In the genomic region with DNA sequence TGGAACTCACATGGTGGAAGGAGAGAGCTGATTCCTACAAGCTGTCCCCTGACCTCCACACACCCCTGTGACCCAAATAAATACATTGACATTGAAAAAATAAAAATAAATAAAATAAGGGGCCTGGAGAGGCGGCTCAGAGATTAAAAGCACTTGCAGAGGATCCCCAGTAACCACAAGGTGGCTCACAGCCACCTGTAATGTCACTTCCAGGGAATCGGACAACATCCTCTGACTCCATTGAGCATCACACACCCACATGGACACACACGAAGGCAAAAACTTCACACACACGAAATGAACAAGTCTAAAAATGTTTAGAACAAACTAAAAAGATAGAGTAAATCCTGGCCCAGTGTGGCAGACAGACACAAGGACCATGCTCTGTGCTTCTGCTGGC, we compare ENCODE assay signal across 23 mouse cellular contexts. TPM values are rescaled to one million over a fixed set of nuclear protein-coding genes. Genes with fewer than 3 reads are reported as not detected.
A peak's percentile ranks its signal among the peaks of the same experiment; 100 is the strongest.
DNase-seq lines count a peak whose midpoint lies in the region; ATAC-seq and TF ChIP-seq lines count a peak whose summit lies in the region.
"Had no signal": no experiment of that assay in that cellular context is flagged by ENCODE, and none has a peak within 500 bp of the region (broad histone marks: within the 10 kb centered on the region; RNA-seq: fewer than 3 reads in every experiment).

No protein-coding gene starts in this region.

- no peaks in the 10 kb centered on the region for H3K36me3 ChIP-seq in forebrain, postnatal 0 days (ENCODE audit: insufficient read depth)
- no peaks in the 10 kb centered on the region for H3K36me3 ChIP-seq in forebrain, embryonic 10.5 days (replicated peaks)
- H3K36me3 ChIP-seq in kidney, adult 2 months (ENCODE audit: control insufficient read depth, insufficient read depth, low read length): no peaks in the 10 kb centered on the region
- no peaks in the 10 kb centered on the region for H3K36me3 ChIP-seq in kidney, embryonic 16.5 days (ENCODE audit: insufficient read depth, low read length)
- H3K36me3 ChIP-seq in liver, postnatal 0 days (replicated peaks; ENCODE audit: insufficient read depth, low read length): no peaks in the 10 kb centered on the region
- no peaks in the 10 kb centered on the region for H3K36me3 ChIP-seq in small intestine, adult 2 months (ENCODE audit: control insufficient read depth, insufficient read depth, low read length)
- H3K36me3 ChIP-seq: embryonic facial prominence, embryonic 13.5 days; heart, embryonic 13.5 days; hindbrain, embryonic 12.5 days had no signal

- TF ChIP-seq EP300 in liver, postnatal 0 days (IDR thresholded peaks at IDR 0.05; ENCODE audit: low read depth): no peak

- no peaks in the 10 kb centered on the region for H3K27me3 ChIP-seq in forebrain, postnatal 0 days (ENCODE audit: insufficient read depth, low read length)
- H3K27me3 ChIP-seq in forebrain, embryonic 10.5 days (ENCODE audit: poor library complexity, severe bottlenecking): peaks cover 12% of the 10 kb centered on the region; the same call in 1 of the 2 replicates
- no peaks in the 10 kb centered on the region for H3K27me3 ChIP-seq in kidney, adult 2 months (replicated peaks; ENCODE audit: control insufficient read depth, insufficient read depth, low read length)
- no peaks in the 10 kb centered on the region for H3K27me3 ChIP-seq in kidney, embryonic 16.5 days (ENCODE audit: insufficient read depth, low read length)
- H3K27me3 ChIP-seq in liver, postnatal 0 days (ENCODE audit: insufficient read depth, low read length): no peaks in the 10 kb centered on the region
- no peaks in the 10 kb centered on the region for H3K27me3 ChIP-seq in small intestine, adult 2 months (ENCODE audit: control insufficient read depth, insufficient read depth, low read length)
- H3K27me3 ChIP-seq: embryonic facial prominence, embryonic 13.5 days; Patski had no signal

- H3K4me1 ChIP-seq in forebrain, postnatal 0 days (ENCODE audit: insufficient read depth): peaks cover 12% of the 10 kb centered on the region
- H3K4me1 ChIP-seq in forebrain, embryonic 10.5 days: peaks cover 27% of the 10 kb centered on the region
- H3K4me1 ChIP-seq in kidney, adult 2 months (ENCODE audit: control insufficient read depth, insufficient read depth, low read length): no peaks in the 10 kb centered on the region
- peaks cover 8% of the 10 kb centered on the region for H3K4me1 ChIP-seq in kidney, embryonic 16.5 days (ENCODE audit: insufficient read depth, low read length)
- peaks cover 33% of the 10 kb centered on the region for H3K4me1 ChIP-seq in liver, postnatal 0 days (ENCODE audit: insufficient read depth)
- peaks cover 42% of the 10 kb centered on the region for H3K4me1 ChIP-seq in small intestine, adult 2 months (ENCODE audit: control insufficient read depth, insufficient read depth, insufficient read length, low read length)
- H3K4me1 ChIP-seq: embryonic facial prominence, embryonic 13.5 days had no signal

- TF ChIP-seq CTCF in forebrain, postnatal 0 days (IDR thresholded peaks at IDR 0.05; ENCODE audit: low read depth): peak; percentile 34
- TF ChIP-seq CTCF in kidney, adult 2 months (conservative IDR thresholded peaks at IDR 0.05; ENCODE audit: insufficient read depth, insufficient read length, low read depth, low read length): 0 out of 2 replicates have a peak, but pooled peaks have one; percentile 6
- peak; percentile 37 for TF ChIP-seq CTCF in liver, postnatal 0 days (IDR thresholded peaks at IDR 0.05; ENCODE audit: low read depth)
- TF ChIP-seq CTCF in small intestine, adult 2 months (IDR thresholded peaks at IDR 0.05; ENCODE audit: extremely low read depth, insufficient read length, insufficient replicate concordance, low read depth, low read length): peak; percentile 54; the same call in 1 of the 2 replicates

- no peak overlapping the region for H3K4me2 ChIP-seq in forebrain, postnatal 0 days (ENCODE audit: low read depth)
- no peak overlapping the region for H3K4me2 ChIP-seq in kidney, embryonic 16.5 days (replicated peaks; ENCODE audit: low read depth, low read length)
- H3K4me2 ChIP-seq in liver, postnatal 0 days (ENCODE audit: low read depth, low read length): no peak overlapping the region
- H3K4me2 ChIP-seq: embryonic facial prominence, embryonic 13.5 days; heart, embryonic 13.5 days; hindbrain, embryonic 12.5 days had no signal

- TF ChIP-seq POLR2A in kidney, adult 2 months (IDR thresholded peaks at IDR 0.05; ENCODE audit: low read depth, low read length): no peak
- no peak for TF ChIP-seq POLR2A in small intestine, adult 2 months (IDR thresholded peaks at IDR 0.05; ENCODE audit: low read depth, low read length)

- WGBS in forebrain, postnatal 0 days: 48% methylated on average over 4 of the region's 4 CpGs
- 57% methylated on average over 4 of the region's 4 CpGs for whole genome bisulfite sequencing in forebrain, embryonic 10.5 days
- 49% methylated on average over 4 of the region's 4 CpGs for WGBS in kidney, adult 2 months
- 42% methylated on average over 4 of the region's 4 CpGs for WGBS in kidney, embryonic 16.5 days
- WGBS in liver, postnatal 0 days (ENCODE audit: insufficient replicate concordance): 58% methylated on average over 4 of the region's 4 CpGs
- WGBS in small intestine, adult 2 months: 24% methylated on average over 4 of the region's 4 CpGs

- no peak overlapping the region for H3K4me3 ChIP-seq in forebrain, postnatal 0 days (ENCODE audit: low read depth, low read length)
- H3K4me3 ChIP-seq in forebrain, embryonic 10.5 days: no peak overlapping the region
- no peak overlapping the region for H3K4me3 ChIP-seq in kidney, adult 2 months (ENCODE audit: insufficient read depth, low read depth, low read length)
- H3K4me3 ChIP-seq in kidney, embryonic 16.5 days (ENCODE audit: low read length): no peak overlapping the region
- no peak overlapping the region for H3K4me3 ChIP-seq in liver, postnatal 0 days (ENCODE audit: low read depth, low read length)
- H3K4me3 ChIP-seq in small intestine, adult 2 months (ENCODE audit: low read depth, low read length): no peak overlapping the region
- H3K4me3 ChIP-seq: embryonic facial prominence, embryonic 13.5 days; heart, embryonic 13.5 days; hindbrain, embryonic 12.5 days had no signal

- H3K27ac ChIP-seq in forebrain, postnatal 0 days (ENCODE audit: low read depth, low read length): no peak overlapping the region
- H3K27ac ChIP-seq in forebrain, embryonic 10.5 days: no peak overlapping the region
- H3K27ac ChIP-seq in kidney, adult 2 months (ENCODE audit: insufficient read depth, low read depth, low read length): no peak overlapping the region
- no peak overlapping the region for H3K27ac ChIP-seq in kidney, embryonic 16.5 days (ENCODE audit: low read length)
- no peak overlapping the region for H3K27ac ChIP-seq in liver, postnatal 0 days (ENCODE audit: low read depth)
- H3K27ac ChIP-seq in small intestine, adult 2 months (ENCODE audit: insufficient read depth, low read depth, low read length): peak overlapping the region; percentile 64
- H3K27ac ChIP-seq: embryonic facial prominence, embryonic 13.5 days; heart, embryonic 13.5 days had no signal

- intact Hi-C loops in gastrocnemius, postnatal 36 days (cut with DNase I): no loop called here

- H3K9me3 ChIP-seq in forebrain, postnatal 0 days (ENCODE audit: low read length): no peaks in the 10 kb centered on the region
- no peaks in the 10 kb centered on the region for H3K9me3 ChIP-seq in forebrain, embryonic 10.5 days
- no peaks in the 10 kb centered on the region for H3K9me3 ChIP-seq in kidney, embryonic 16.5 days (ENCODE audit: low read length)
- no peaks in the 10 kb centered on the region for H3K9me3 ChIP-seq in liver, postnatal 0 days (ENCODE audit: low read length)
- H3K9me3 ChIP-seq: embryonic facial prominence, embryonic 13.5 days; heart, embryonic 13.5 days; hindbrain, embryonic 12.5 days had no signal

- no peak overlapping the region for H3K9ac ChIP-seq in forebrain, postnatal 0 days
- no peak overlapping the region for H3K9ac ChIP-seq in kidney, embryonic 16.5 days (replicated peaks; ENCODE audit: low read length)
- H3K9ac ChIP-seq in liver, postnatal 0 days (replicated peaks): no peak overlapping the region
- H3K9ac ChIP-seq: embryonic facial prominence, embryonic 13.5 days; heart, embryonic 13.5 days; hindbrain, embryonic 12.5 days had no signal

- DNase-seq in forebrain, postnatal 0 days: no peak
- DNase-seq in forebrain, embryonic 10.5 days (ENCODE audit: extremely low spot score, low spot score): no peak
- DNase-seq in kidney, adult 2 months: no peak
- no peak for DNase-seq in liver, postnatal 0 days
- no peak for DNase-seq in liver
- no peak for DNase-seq in gastrocnemius, postnatal 36 days
- DNase-seq: adrenal gland, postnatal 14 days; cerebellum, adult 18-20 months; cerebellum, adult 9-11 months; cerebellum, postnatal 36 days; gastrocnemius, postnatal 14 days; heart, postnatal 10 days; heart, postnatal 4 days had no signal

- no peak for ATAC-seq in forebrain, postnatal 0 days
- ATAC-seq in kidney, embryonic 16.5 days (ENCODE audit: low FRiP score, low TSS enrichment): no peak
- no peak for ATAC-seq in liver, postnatal 0 days
- ATAC-seq: activated CD4-positive, CD25-positive, alpha-beta regulatory T cell, adult 4 months; Patski had no signal

RNA-seq across cellular contexts. Expression of a gene that starts 12.1 kb away (rescaled TPM):
- total RNA-seq in forebrain, postnatal 0 days (2014; rRNA removed): 56.4 and 57.6 TPM in 2 replicates
- 37.1 and 39.2 TPM in 2 replicates for polyA plus RNA-seq in forebrain, postnatal 0 days (2015; fragmentation: Nextera tagmentation; extraction: Ambion mirVana)
- 3.6 and 4.3 TPM in 2 replicates for polyA plus RNA-seq in forebrain, embryonic 10.5 days (2016; fragmentation: Nextera tagmentation; extraction: Ambion mirVana)
- polyA plus RNA-seq in kidney, adult 2 months (2012; rRNA removed): 4.2 and 5.8 TPM in 2 replicates
- polyA plus RNA-seq in kidney, embryonic 16.5 days (2015; fragmentation: Nextera tagmentation; extraction: Ambion mirVana): 10.7 and 11.8 TPM in 2 replicates
- polyA plus RNA-seq in liver, postnatal 0 days (2015; fragmentation: Nextera tagmentation; extraction: Ambion mirVana): 91.5 and 96.4 TPM in 2 replicates
- 55.3 and 276 TPM in 2 replicates for polyA plus RNA-seq in small intestine, adult 2 months (2012; rRNA removed)
- under 1 TPM; 0.47 to 0.54 TPM for total RNA-seq in gastrocnemius, postnatal 36 days (2021)
- polyA plus RNA-seq: C2C12 had no signal

RNA-seq across cellular contexts. Expression of a gene that starts 40.0 kb away (rescaled TPM):
- 102 and 123 TPM in 2 replicates for total RNA-seq in forebrain, postnatal 0 days (2014; rRNA removed)
- 41.0 and 55.1 TPM in 2 replicates for polyA plus RNA-seq in forebrain, postnatal 0 days (2015; fragmentation: Nextera tagmentation; extraction: Ambion mirVana)
- polyA plus RNA-seq in forebrain, embryonic 10.5 days (2016; fragmentation: Nextera tagmentation; extraction: Ambion mirVana): 16.7 and 18.7 TPM in 2 replicates
- not detected in 2 replicates for polyA plus RNA-seq in kidney, adult 2 months (2012; rRNA removed)
- 0.12 TPM in 1 of 2 replicates, not detected in the other for polyA plus RNA-seq in kidney, embryonic 16.5 days (2015; fragmentation: Nextera tagmentation; extraction: Ambion mirVana)
- not detected in 2 replicates for polyA plus RNA-seq in liver, postnatal 0 days (2015; fragmentation: Nextera tagmentation; extraction: Ambion mirVana)
- polyA plus RNA-seq in small intestine, adult 2 months (2012; rRNA removed): 0.42 TPM in 1 of 2 replicates, not detected in the other
- total RNA-seq in gastrocnemius, postnatal 36 days (2021): not detected
- total RNA-seq: adrenal gland, postnatal 14 days; gastrocnemius, adult 18-20 months; gastrocnemius, postnatal 14 days; granulocyte monocyte progenitor cell, adult 5-6 weeks had no signal
- polyA plus RNA-seq: activated CD4-positive, CD25-positive, alpha-beta regulatory T cell, adult 4 months; C2C12; Patski had no signal

Comparison
In these comparisons a context has a peak if more than half of its experiments do, and no peak if none do; other contexts are left out.
1. RNA of a gene that starts 40.0 kb away (polyA plus RNA-seq): 41.0 to 55.1 TPM in forebrain, postnatal 0 days and 16.7 to 18.7 TPM in forebrain, embryonic 10.5 days; 0.42 TPM in small intestine, adult 2 months, 0.12 TPM in kidney, embryonic 16.5 days, not detected in kidney, adult 2 months and not detected in liver, postnatal 0 days; every median in the first group is over 10 times any median in the second.
2. Peak in every context shown above with its lines, with median percentiles within 50 percentile points of each other: CTCF ChIP-seq.